Mouse (Mus musculus): ENCODE results near the gene Btbd35f11. TPM values are rescaled to one million over a fixed set of nuclear protein-coding genes. Genes with fewer than 3 reads are reported as not detected.
"Not testable (repeated sequence)": the region's sequence is repeated elsewhere in the genome, so short reads cannot be mapped to it uniquely, and the experiment has no call there.

Gene Btbd35f11
- not detected in 2 replicates for total RNA-seq (2014; rRNA removed)
- polyA plus RNA-seq (2012; rRNA removed), result not detected in 2 replicates

- not testable (repeated sequence) for H3K4me1 ChIP-seq (ENCODE audit: control insufficient read depth, insufficient read depth, low read length); H3K36me3 ChIP-seq (ENCODE audit: control insufficient read depth, insufficient read depth, low read length); DNase-seq (ENCODE audit: extremely low read depth, low read depth, low spot score); H3K4me3 ChIP-seq (ENCODE audit: insufficient read depth, low read depth, low read length); H3K27ac ChIP-seq (replicated peaks; ENCODE audit: insufficient read depth, low read depth, low read length); H3K79me2 ChIP-seq (ENCODE audit: control insufficient read depth, insufficient read depth, low read length); H3K27me3 ChIP-seq (ENCODE audit: control insufficient read depth, insufficient read depth, low read length); H3K9ac ChIP-seq (ENCODE audit: low read depth, low read length)
- WGBS, result 20% methylated on average over 1 of the region's 3 CpGs
Observed at GRCm38 (mm10) chrX:3443590-3443989, at the start of gene Btbd35f11. Btbd35f11 (minus strand) TSS chrX:3443690.

DNA sequence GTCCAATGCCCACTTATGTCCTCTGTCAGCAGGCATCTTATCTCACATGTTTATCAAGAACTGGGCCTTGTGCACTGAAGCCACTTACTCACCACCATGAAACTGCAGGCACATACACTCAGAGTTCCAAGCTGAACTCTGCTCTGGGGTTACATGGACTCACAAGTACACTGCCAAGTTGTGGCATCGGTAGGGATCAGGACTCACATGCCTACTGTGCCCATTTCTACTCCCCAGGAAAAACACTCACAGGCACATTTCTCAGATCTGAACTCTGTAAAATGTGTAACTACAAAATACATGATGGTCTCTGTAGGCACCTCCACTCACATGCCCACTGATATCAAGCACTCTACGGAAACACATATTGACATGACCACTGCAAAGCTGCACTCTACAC, 33.5 kb downstream of the Btbd35f11 start:
- H3K4me3 ChIP-seq (ENCODE audit: insufficient read depth, low read depth, low read length); H3K9ac ChIP-seq (ENCODE audit: low read depth, low read length); H3K79me2 ChIP-seq (ENCODE audit: control insufficient read depth, insufficient read depth, low read length); H3K4me1 ChIP-seq (ENCODE audit: control insufficient read depth, insufficient read depth, low read length); H3K27me3 ChIP-seq (ENCODE audit: control insufficient read depth, insufficient read depth, low read length); H3K27ac ChIP-seq (replicated peaks; ENCODE audit: insufficient read depth, low read depth, low read length); DNase-seq (ENCODE audit: extremely low read depth, low read depth, low spot score); H3K36me3 ChIP-seq (ENCODE audit: control insufficient read depth, insufficient read depth, low read length): not testable (repeated sequence)
- WGBS, result 100% methylated on average over 1 of the region's 2 CpGs

Other genes with a start within 250 kb of the Btbd35f11 start
- not detected in 2 replicates for gene Btbd35f24, start 247.9 kb downstream of the Btbd35f11 start, total RNA-seq (2014; rRNA removed)
- not detected in 2 replicates for gene Btbd35f24, start 247.9 kb downstream of the Btbd35f11 start, polyA plus RNA-seq (2012; rRNA removed)